Mouse (Mus musculus) c-Kit-positive CD71-negative TER-119-negative erythroid progenitor cells, embryonic 14.5 days (primary cell): ENCODE results near the gene Larp6.

Experiments
- DNase-seq: peaks from one replicate; pipeline ENCODE4 v3.0.0-alpha.2; 2013; ENCODE audit warnings: low read depth

Larp6 gene

GRCm38 (mm10) chr9:60715271-60715670, 2.5 kb downstream of the Larp6 start:
- no peak for DNase-seq

GRCm38 (mm10) chr9:60715828-60716227, 3.0 kb downstream of the Larp6 start:
- DNase-seq: no peak

DNA sequence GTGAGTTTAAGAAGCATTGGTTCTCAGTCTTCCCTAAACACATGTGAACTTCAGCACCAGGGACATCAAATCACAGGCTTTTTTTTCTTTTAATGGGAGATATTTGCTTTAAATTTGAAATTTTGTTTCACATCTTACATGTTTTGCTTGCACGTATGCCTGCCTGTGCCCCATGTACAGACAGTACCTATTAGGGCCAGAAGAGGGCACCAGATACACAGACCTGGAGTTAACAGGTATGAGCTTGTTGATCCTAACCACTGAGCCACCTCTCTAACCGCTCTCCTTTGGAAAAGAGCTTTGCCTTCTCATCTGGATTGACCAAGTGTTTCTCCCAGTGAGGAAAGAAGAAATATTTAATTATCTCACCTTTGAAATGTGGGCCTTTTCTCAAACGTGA, 5.5 kb downstream of the Larp6 start:
- peak; percentile 35 for DNase-seq

- no peak for DNase-seq
These were observed 6.9 kb downstream of the Larp6 start for GRCm38 (mm10) chr9:60719687-60720086.

GRCm38 (mm10) chr9:60724968-60725367, 12.2 kb downstream of the Larp6 start:
- no peak for DNase-seq

GRCm38 (mm10) chr9:60734321-60734720, 21.5 kb downstream of the Larp6 start:
- DNase-seq: no peak

DNA sequence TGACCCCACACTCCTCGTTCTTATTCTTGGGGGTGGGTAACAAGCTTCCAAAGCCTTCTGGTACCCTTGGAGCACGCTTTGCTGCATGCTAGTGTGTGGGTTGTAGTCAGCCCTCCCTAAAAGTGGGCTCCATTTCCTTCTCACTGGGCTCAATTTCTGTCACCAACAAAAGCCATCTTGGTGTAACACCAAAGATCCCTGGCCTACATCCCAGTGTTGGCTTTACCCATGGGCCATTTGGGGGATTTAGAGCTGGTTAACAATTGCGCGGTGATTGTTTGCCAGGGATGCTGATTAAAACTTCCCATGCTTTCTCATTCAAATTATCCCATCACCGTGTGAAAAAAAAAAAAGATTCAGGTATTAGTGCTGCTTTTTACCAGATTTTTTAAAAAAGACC, 26.3 kb downstream of the Larp6 start:
- no peak for DNase-seq

DNA sequence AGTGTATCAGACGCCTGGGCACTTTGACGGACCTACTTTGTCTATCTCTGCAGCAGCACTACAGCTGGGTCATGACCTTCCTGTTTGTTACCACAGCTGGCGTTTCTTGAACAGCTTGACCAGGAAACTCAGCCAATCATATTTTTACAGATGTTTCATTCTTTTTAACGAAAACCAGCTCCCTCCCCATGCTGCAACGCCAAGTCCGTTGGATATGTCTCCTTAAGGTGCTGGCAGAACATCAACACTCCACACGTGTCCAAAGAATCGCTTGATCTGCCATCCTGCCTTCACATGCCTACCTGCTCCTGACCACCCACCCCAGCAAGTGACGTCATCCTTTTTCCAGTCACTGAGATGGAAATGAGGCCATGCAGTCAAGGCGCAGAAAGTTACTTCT, 28.6 kb downstream of the Larp6 start:
- DNase-seq: no peak

DNA sequence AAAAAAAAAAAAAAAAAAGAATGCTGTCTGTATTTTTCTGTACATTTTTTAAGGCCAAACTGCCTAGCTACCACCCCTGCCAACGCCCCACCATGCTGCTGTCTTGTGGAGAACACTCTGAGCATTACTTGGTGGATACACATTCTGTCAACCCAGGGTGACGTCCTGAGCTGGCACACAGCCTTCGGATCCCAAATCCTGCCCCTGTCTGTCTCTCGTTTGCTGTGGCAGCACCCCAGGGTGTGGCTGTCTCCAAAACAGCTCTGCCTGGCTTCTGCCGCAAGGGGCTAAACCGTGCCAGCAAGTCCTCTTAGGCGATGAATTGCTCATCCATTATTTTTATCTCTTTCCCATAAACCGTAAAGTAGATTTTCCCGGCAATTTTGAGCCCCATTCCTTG, 29.7 kb downstream of the Larp6 start:
- DNase-seq: no peak

GRCm38 (mm10) chr9:60743180-60743900, 30.6 kb downstream of the Larp6 start:
- DNase-seq: peak; percentile 23

DNA sequence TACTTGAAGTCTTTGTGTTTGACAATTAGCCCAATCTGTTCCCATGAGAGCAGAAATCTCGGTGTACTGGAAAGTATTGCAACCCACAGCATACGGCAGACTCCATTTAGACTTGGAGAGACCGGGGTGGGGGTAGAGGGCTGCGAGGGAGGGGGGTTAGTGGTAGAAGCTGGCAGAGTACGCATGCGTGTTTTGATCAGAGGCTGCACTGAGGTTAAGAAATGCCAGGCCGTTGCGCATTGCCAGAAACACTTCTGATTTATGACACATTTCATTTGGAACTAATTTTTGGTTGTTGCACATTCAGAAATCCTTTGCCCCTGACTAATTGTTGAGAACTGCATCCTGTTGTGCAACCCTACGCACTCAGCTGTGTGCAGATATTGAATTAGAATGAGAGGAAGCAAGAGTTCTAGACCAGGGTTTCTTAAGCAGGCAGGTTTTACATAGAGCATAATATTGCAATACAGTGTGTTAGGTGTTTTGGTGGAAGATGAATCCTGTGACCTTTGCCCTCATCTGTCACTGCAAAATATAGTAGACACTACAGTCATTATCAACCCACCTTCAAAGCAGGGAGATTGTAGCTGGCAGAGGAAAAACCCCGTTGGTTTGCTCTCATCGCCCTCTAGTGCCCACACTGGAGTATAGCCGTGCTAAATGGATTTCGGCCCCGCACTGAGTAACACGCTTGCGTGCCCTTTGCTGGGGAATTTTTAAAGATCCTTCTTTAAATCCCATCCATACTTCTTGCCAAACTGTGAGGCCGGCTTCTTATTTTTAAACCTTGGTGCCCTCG, 31.6 kb downstream of the Larp6 start:
- DNase-seq: no peak

DNA sequence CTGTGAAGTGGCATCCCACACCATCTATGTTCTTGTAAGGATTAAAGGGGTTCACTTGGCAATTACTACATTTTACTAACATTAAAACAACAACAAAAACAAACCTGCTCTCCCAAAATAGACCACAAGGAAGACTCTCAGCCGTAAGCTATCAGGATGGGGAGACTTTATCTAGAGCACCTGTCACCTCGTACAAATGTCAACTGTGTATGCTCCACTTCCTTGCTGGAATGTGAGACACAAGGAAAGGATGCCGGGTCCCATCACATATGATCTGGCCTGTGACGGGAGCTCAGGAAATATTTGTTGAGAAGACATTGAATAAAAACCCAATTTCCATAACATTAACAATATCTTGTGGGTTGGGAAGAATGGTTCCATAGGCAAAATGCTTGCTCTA, 32.2 kb downstream of the Larp6 start:
- DNase-seq: no peak

GRCm38 (mm10) chr9:60746561-60746960, 33.8 kb downstream of the Larp6 start:
- no peak for DNase-seq

DNA sequence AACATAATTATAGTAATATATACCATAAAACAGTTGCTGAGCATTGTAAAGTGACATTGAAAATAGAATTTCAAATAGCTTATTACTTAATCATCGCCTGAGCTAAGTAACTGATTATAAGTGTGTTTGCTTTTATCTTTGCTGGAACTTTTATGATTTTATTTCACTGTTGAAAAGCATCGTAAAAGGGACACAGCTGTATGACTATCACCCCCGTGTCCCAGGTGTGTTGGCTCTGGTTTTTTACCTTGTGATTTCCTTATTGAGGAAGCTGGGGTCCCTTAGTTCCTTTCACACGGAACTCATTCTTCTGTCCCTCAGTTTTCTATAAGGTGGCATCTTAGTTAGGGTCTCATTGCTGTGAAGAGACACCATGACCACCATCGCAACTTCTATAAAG, 34.9 kb downstream of the Larp6 start:
- DNase-seq: no peak

DNA sequence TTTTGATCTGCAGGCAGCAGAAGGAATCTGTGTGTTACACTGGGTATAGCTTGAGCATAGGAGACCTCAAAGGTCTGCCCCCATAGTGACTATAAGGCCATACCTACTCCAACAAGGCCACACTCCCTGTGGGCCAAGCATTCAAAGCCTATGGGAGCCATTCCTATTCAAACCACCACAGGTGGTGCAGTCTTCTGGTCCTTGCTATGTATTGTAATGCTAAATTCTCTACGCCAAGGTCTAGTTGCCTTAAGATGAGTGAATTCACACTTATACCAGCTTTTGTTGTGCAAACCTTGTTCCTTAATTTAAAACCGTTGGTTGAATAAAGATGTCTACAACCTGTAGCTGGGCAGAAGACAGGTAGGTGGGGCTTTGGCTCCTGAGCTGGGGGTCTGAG, 35.4 kb downstream of the Larp6 start:
- DNase-seq: no peak

DNA sequence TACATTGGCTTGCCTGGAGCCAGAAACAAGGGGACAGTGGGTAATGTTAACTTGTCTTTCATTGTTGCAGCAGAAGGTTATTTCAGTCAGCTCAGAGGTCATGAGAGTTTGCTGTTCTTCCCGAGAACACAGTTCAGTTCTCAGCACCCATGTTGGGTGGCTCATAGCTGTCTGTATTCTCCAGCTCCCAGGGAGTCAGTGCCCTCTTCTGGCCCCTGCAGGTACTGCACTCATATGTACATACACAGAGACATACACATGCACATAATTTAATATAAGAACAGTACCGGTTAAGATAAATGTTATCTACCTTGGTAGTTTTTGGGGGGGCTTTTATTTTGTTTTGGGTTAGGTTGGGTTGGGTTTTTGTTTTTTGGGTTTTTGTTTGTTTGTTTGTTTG, 36.3 kb downstream of the Larp6 start:
- DNase-seq: no peak

- no peak for DNase-seq
These were observed 38.3 kb downstream of the Larp6 start for GRCm38 (mm10) chr9:60751098-60751497.

- no peak for DNase-seq
These were observed 39.2 kb downstream of the Larp6 start for GRCm38 (mm10) chr9:60751971-60752370.

GRCm38 (mm10) chr9:60752636-60753035, 39.8 kb downstream of the Larp6 start:
- DNase-seq: no peak

DNA sequence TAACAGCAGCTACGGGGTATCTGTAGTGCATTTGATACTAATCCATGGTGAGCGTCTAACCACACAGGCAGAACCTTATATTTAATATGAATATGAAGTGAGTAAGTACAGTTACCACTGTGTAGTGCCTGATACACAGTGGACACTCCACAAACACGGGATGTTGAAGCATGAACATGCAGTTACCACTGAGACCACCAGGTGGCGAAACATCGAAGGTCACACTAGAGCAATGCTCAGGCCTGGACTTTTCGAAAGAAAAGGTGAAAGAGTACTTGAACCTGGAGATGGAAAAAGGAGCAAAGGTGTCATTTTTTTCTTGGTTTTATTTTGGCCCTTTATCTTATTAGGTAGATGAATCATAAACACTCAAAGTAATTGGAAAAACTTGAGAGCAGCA, 43.5 kb downstream of the Larp6 start:
- peak; percentile 59 for DNase-seq

DNA sequence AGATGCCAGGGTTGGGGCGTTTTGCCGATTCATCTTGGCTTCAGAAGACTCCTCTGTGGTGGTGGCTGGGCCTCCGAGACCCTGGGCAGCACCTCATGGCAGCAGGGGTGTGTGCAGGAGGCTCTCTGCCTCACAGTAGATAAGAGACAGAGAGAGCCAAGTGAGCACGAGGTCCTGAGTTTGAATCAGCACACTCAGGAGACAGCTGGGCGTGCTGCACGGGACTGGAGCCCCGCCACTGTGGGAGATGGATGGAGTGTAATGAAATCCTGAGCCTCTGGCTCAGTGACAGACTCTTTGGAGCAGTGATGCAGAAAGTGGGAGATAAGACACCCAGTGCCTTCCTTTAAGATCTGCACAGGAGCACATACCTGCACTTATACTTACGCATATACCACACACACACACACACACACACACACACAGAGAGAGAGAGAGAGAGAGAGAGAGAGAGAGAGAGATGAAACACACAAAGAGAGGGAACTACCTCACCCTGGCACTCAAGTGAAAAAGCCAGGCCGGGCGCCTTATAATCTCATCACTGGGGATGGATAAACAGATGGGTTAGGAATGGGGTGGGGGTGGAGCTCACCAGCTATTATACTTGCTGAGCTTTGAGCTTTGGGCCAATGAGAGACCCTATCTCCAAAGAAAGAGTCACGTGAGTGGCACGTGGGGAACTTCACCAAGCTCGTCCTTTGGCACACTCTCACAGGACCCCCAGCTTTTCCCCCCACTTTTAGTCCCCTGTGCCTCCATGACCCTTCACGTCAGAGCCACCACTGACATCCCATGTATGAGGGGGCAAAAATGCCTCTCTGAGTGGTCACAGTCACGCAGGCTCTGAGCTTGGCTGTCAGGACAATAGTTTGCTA, 44.3 kb downstream of the Larp6 start:
- DNase-seq: no peak

GRCm38 (mm10) chr9:60757817-60758216, 45.0 kb downstream of the Larp6 start:
- no peak for DNase-seq
